Mouse (Mus musculus): ENCODE data around the gene Tmbim4.
A peak's percentile ranks its signal among the peaks of the same experiment; 100 is the strongest.

Gene Tmbim4

GRCm38 (mm10) chr10:120201131-120201921 is at the start of gene Tmbim4:
TSS of gene Tmbim4 (plus strand) at chr10:120201590.
- peak; percentile 68 for DNase-seq (ENCODE audit: low read depth, low spot score)

GRCm38 (mm10) chr10:120151672-120152071 is 49.7 kb upstream of the Tmbim4 start:
- DNase-seq (ENCODE audit: low read depth, low spot score) = no peak

GRCm38 (mm10) chr10:120153911-120154310 is 47.5 kb upstream of the Tmbim4 start:
- peak; percentile 71 for DNase-seq (ENCODE audit: low read depth, low spot score)

GRCm38 (mm10) chr10:120160533-120160932 is 40.9 kb upstream of the Tmbim4 start:
- peak; percentile 89 for DNase-seq (ENCODE audit: low read depth, low spot score)

- DNase-seq (ENCODE audit: low read depth, low spot score) = peak; percentile 42
Measured at GRCm38 (mm10) chr10:120162840-120163239, 38.5 kb upstream of the Tmbim4 start.

- no peak for DNase-seq (ENCODE audit: low read depth, low spot score)
Measured at GRCm38 (mm10) chr10:120163490-120163889, 37.9 kb upstream of the Tmbim4 start.

- peak; percentile 72 for DNase-seq (ENCODE audit: low read depth, low spot score)
Measured at GRCm38 (mm10) chr10:120164931-120165792, 36.2 kb upstream of the Tmbim4 start.

- DNase-seq (ENCODE audit: low read depth, low spot score) = peak; percentile 91
Measured at GRCm38 (mm10) chr10:120165793-120166503, 35.4 kb upstream of the Tmbim4 start.

- no peak for DNase-seq (ENCODE audit: low read depth, low spot score)
Measured at GRCm38 (mm10) chr10:120168070-120168469, 33.3 kb upstream of the Tmbim4 start.

- no peak for DNase-seq (ENCODE audit: low read depth, low spot score)
Measured at GRCm38 (mm10) chr10:120169064-120169463, 32.3 kb upstream of the Tmbim4 start.

- DNase-seq (ENCODE audit: low read depth, low spot score) = peak; percentile 66
Measured at GRCm38 (mm10) chr10:120169841-120170240, 31.5 kb upstream of the Tmbim4 start.

- peak; percentile 68 for DNase-seq (ENCODE audit: low read depth, low spot score)
Measured at GRCm38 (mm10) chr10:120170277-120170676, 31.1 kb upstream of the Tmbim4 start.

- peak; percentile 100 for DNase-seq (ENCODE audit: low read depth, low spot score)
Measured at GRCm38 (mm10) chr10:120171340-120171739, 30.1 kb upstream of the Tmbim4 start.

- peak; percentile 89 for DNase-seq (ENCODE audit: low read depth, low spot score)
Measured at GRCm38 (mm10) chr10:120174192-120174705, 27.1 kb upstream of the Tmbim4 start.

- DNase-seq (ENCODE audit: low read depth, low spot score) = no peak
Measured at GRCm38 (mm10) chr10:120182887-120183286, 18.5 kb upstream of the Tmbim4 start.

- DNase-seq (ENCODE audit: low read depth, low spot score) = no peak
Measured at GRCm38 (mm10) chr10:120183342-120183741, 18.0 kb upstream of the Tmbim4 start.

- DNase-seq (ENCODE audit: low read depth, low spot score) = no peak
Measured at GRCm38 (mm10) chr10:120188513-120188912, 12.9 kb upstream of the Tmbim4 start.

- no peak for DNase-seq (ENCODE audit: low read depth, low spot score)
Measured at GRCm38 (mm10) chr10:120189276-120189675, 12.1 kb upstream of the Tmbim4 start.

GRCm38 (mm10) chr10:120189782-120190181 is 11.6 kb upstream of the Tmbim4 start:
- no peak for DNase-seq (ENCODE audit: low read depth, low spot score)

GRCm38 (mm10) chr10:120191165-120191564 is 10.2 kb upstream of the Tmbim4 start:
- DNase-seq (ENCODE audit: low read depth, low spot score) = no peak

- DNase-seq (ENCODE audit: low read depth, low spot score) = no peak
Measured at GRCm38 (mm10) chr10:120192278-120192677, 9.1 kb upstream of the Tmbim4 start.

GRCm38 (mm10) chr10:120193255-120193654 is 8.1 kb upstream of the Tmbim4 start:
- DNase-seq (ENCODE audit: low read depth, low spot score) = no peak
